Mouse (Mus musculus): ENCODE results near the gene Ccdc15. TPM values are rescaled to one million over a fixed set of nuclear protein-coding genes. Genes with fewer than 3 reads are reported as not detected.

The Ccdc15 gene
- polyA plus RNA-seq, 1 experiment from 2014 or later = 7.9 TPM

Other genes with a start within 250 kb of the Ccdc15 start
- 59.2 and 65.0 TPM in 2 replicates for gene Pknox2, start 201.0 kb downstream of the Ccdc15 start, polyA plus RNA-seq (2015; fragmentation: Nextera tagmentation; extraction: Ambion mirVana)
- gene Tmem218, start 140.2 kb downstream of the Ccdc15 start, polyA plus RNA-seq (2015; fragmentation: Nextera tagmentation; extraction: Ambion mirVana) = 12.2 and 12.5 TPM in 2 replicates
- 1.0 and 1.9 TPM in 2 replicates for gene Slc37a2, start 92.7 kb downstream of the Ccdc15 start, polyA plus RNA-seq (2015; fragmentation: Nextera tagmentation; extraction: Ambion mirVana)
- 6.7 and 6.9 TPM in 2 replicates for gene Hepacam, start 18.9 kb upstream of the Ccdc15 start, polyA plus RNA-seq (2015; fragmentation: Nextera tagmentation; extraction: Ambion mirVana)
- 6.2 and 7.8 TPM in 2 replicates for gene Robo4, start 53.5 kb upstream of the Ccdc15 start, polyA plus RNA-seq (2015; fragmentation: Nextera tagmentation; extraction: Ambion mirVana)
- 63.2 and 65.0 TPM in 2 replicates for gene Robo3, start 84.8 kb upstream of the Ccdc15 start, polyA plus RNA-seq (2015; fragmentation: Nextera tagmentation; extraction: Ambion mirVana)
- 33.4 and 33.7 TPM in 2 replicates for gene Msantd2, start 140.9 kb upstream of the Ccdc15 start, polyA plus RNA-seq (2015; fragmentation: Nextera tagmentation; extraction: Ambion mirVana)
- 41.5 and 42.5 TPM in 2 replicates for gene Esam, start 179.6 kb upstream of the Ccdc15 start, polyA plus RNA-seq (2015; fragmentation: Nextera tagmentation; extraction: Ambion mirVana)
- 1.1 and 2.1 TPM in 2 replicates for gene Vsig2, start 190.8 kb upstream of the Ccdc15 start, polyA plus RNA-seq (2015; fragmentation: Nextera tagmentation; extraction: Ambion mirVana)
- 10.0 and 11.3 TPM in 2 replicates for gene Nrgn, start 204.5 kb upstream of the Ccdc15 start, polyA plus RNA-seq (2015; fragmentation: Nextera tagmentation; extraction: Ambion mirVana)
- 8.9 and 13.7 TPM in 2 replicates for gene Siae, start 207.3 kb upstream of the Ccdc15 start, polyA plus RNA-seq (2015; fragmentation: Nextera tagmentation; extraction: Ambion mirVana)

Measured in neural tube, embryonic 13.5 days (tissue).